Mouse (Mus musculus): ENCODE results near the gene E2f6.

E2f6 gene

GRCm38 (mm10) chr12:16847204-16847792, 36.5 kb downstream of the E2f6 start:
- no peak for DNase-seq (ENCODE audit: low spot score)

- no peak for DNase-seq (ENCODE audit: low spot score)
Observed at GRCm38 (mm10) chr12:16848501-16848900, 37.7 kb downstream of the E2f6 start.

GRCm38 (mm10) chr12:16849821-16850220, 39.1 kb downstream of the E2f6 start:
- DNase-seq (ENCODE audit: low spot score): no peak

GRCm38 (mm10) chr12:16850431-16851375, 39.9 kb downstream of the E2f6 start:
- no peak for DNase-seq (ENCODE audit: low spot score)

- no peak for DNase-seq (ENCODE audit: low spot score)
Observed at GRCm38 (mm10) chr12:16853431-16854165, 42.8 kb downstream of the E2f6 start.

- DNase-seq (ENCODE audit: low spot score): peak; percentile 76
Observed at GRCm38 (mm10) chr12:16855632-16856305, 45.0 kb downstream of the E2f6 start.

- DNase-seq (ENCODE audit: low spot score): no peak
Observed at GRCm38 (mm10) chr12:16856306-16856679, 45.5 kb downstream of the E2f6 start.

- DNase-seq (ENCODE audit: low spot score): no peak
Observed at GRCm38 (mm10) chr12:16858081-16858480, 47.3 kb downstream of the E2f6 start.

GRCm38 (mm10) chr12:16859781-16860180, 49.0 kb downstream of the E2f6 start:
- no peak for DNase-seq (ENCODE audit: low spot score)

- DNase-seq (ENCODE audit: low spot score): no peak
Observed at GRCm38 (mm10) chr12:16860533-16860932, 49.8 kb downstream of the E2f6 start.

GRCm38 (mm10) chr12:16860961-16861360, 50.2 kb downstream of the E2f6 start:
- no peak for DNase-seq (ENCODE audit: low spot score)

GRCm38 (mm10) chr12:16864477-16864876, 53.7 kb downstream of the E2f6 start:
- no peak for DNase-seq (ENCODE audit: low spot score)

- no peak for DNase-seq (ENCODE audit: low spot score)
Observed at GRCm38 (mm10) chr12:16865871-16866270, 55.1 kb downstream of the E2f6 start.

- DNase-seq (ENCODE audit: low spot score): no peak
Observed at GRCm38 (mm10) chr12:16866460-16866859, 55.7 kb downstream of the E2f6 start.

- DNase-seq (ENCODE audit: low spot score): no peak
Observed at GRCm38 (mm10) chr12:16867306-16867705, 56.5 kb downstream of the E2f6 start.

GRCm38 (mm10) chr12:16868618-16869017, 57.9 kb downstream of the E2f6 start:
- DNase-seq (ENCODE audit: low spot score): no peak

- DNase-seq (ENCODE audit: low spot score): no peak
Observed at GRCm38 (mm10) chr12:16869091-16869778, 58.5 kb downstream of the E2f6 start.

GRCm38 (mm10) chr12:16869870-16870404, 59.2 kb downstream of the E2f6 start:
- no peak for DNase-seq (ENCODE audit: low spot score)

- no peak for DNase-seq (ENCODE audit: low spot score)
Observed at GRCm38 (mm10) chr12:16870405-16871068, 59.8 kb downstream of the E2f6 start.

GRCm38 (mm10) chr12:16872006-16872405, 61.2 kb downstream of the E2f6 start:
- DNase-seq (ENCODE audit: low spot score): no peak
